Mouse (Mus musculus) spleen, adult 18-20 months (tissue): ENCODE results near the gene Camsap3.
"Not testable (repeated sequence)": the region's sequence is repeated elsewhere in the genome, so short reads cannot be mapped to it uniquely, and the experiment has no call there.

Experiments used
- DNase-seq, 2 experiments: peaks; one replicate each; pipeline ENCODE4 v3.0.0; 2022; ENCODE audit warnings: mixed read lengths in 2 of 2

The Camsap3 gene

DNA sequence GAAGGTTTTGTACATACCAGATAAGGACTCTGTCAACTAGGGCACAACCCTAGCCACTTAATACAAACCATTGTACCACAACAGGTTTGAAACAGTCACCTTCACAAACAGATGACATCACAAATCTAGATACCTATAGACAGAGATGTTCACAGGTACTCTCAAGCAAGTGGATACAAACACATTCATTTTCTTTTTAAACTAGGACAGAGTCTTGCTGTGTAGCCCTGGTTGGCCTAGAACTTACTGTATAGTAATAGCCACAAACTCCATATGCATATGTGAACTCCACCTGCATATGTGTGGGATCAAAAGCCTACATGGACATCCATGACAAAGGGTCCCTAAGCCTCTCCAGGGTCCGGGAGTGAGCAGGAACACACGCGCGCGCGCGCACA lies at the start of gene Camsap3:
Camsap3 (plus strand) TSS at position 301 of the 398 bp plus-strand sequence.
- DNase-seq = no peak

DNA sequence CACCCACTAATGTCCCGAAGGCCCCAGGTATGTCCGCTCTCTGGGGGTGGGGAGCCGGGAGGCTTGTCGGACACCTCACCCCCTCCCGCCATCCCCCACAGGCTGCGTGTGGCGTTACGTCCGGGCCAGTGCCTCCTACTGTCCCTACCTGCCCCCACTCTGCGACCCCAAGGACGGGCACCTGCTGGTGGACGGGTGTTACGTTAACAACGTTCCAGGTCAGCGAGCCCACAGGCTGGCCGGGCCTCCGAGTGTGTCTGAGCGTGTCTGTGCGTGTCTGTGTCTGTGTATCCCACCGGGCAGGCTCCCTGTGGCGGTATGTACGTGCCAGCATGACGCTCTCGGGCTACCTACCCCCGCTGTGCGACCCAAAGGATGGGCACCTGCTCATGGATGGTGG lies 49.4 kb upstream of the Camsap3 start:
- DNase-seq = no peak

DNA sequence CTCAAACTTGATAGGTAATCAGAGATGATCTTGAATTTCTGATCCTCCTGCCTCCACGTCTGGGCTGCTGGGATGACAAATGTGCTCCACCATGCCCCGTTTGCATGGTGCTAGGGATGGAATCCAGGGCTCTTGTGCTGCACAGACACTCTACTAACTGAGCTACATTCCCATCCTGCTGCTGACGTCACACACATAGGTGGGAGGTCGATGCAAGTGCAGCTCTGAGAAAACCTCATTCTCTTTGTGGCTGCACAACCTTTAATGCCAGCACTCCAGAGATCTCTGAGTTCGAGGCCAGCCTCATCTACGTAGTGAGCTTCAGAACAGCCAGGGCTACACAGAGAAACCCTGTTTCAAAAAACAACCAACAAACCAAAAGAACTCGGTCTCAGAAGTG lies 47.9 kb upstream of the Camsap3 start:
- no peak for DNase-seq

GRCm38 (mm10) chr8:3540076-3540475 lies 47.0 kb upstream of the Camsap3 start:
- no peak for DNase-seq

- no peak for DNase-seq
Observed at GRCm38 (mm10) chr8:3546511-3546910, 40.6 kb upstream of the Camsap3 start.

GRCm38 (mm10) chr8:3552240-3552639 lies 34.9 kb upstream of the Camsap3 start:
- DNase-seq = no peak

DNA sequence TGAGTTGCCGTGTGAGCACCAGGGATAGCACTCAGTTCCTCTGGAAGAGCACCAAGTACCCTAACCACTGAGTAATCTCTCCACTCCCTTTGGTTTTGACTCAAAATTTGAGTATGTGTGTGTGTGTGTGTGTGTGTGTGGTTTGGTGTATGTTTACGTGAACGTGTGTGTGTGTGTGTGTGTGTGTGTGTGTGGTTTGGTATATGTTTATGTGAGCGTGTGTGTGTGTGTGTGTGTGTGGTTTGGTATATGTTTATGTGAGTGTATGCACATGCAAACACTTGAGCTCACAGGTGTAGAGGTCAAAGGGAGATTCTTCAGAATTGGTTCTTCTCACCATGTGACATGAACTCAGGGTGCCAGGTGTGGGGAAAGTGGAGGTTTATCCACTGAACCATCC lies 31.0 kb upstream of the Camsap3 start:
- no peak for DNase-seq

- no peak for DNase-seq
Observed at GRCm38 (mm10) chr8:3567641-3568371, 19.3 kb upstream of the Camsap3 start, which contains the start of gene C330021F23Rik. TSS of gene C330021F23Rik (plus strand) at chr8:3567990.

- DNase-seq = no peak
Observed at GRCm38 (mm10) chr8:3568378-3568777, 18.7 kb upstream of the Camsap3 start.

GRCm38 (mm10) chr8:3569784-3570183 lies 17.3 kb upstream of the Camsap3 start:
- DNase-seq = no peak

DNA sequence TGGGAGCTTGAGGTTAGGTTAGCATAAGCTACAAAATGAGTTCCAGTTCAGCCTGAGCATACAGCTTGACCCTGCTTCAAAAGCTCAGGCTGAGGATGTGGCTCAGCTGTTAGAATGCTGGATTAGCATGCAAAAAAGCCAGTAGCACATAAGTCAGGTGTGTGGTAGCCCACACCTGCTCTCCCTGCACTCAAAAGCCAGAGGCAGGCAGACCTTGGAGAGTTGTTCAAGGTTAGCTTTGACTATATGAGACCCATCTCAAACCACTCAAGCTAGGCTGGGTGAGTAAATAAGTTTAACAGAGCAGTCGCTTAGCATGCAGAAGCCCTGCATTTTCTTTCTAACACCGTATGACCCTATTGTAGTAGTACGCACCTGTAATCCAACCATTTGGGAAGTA lies 12.5 kb upstream of the Camsap3 start:
- DNase-seq = no peak

- no peak for DNase-seq
Observed at GRCm38 (mm10) chr8:3576211-3576960, 10.7 kb upstream of the Camsap3 start.

DNA sequence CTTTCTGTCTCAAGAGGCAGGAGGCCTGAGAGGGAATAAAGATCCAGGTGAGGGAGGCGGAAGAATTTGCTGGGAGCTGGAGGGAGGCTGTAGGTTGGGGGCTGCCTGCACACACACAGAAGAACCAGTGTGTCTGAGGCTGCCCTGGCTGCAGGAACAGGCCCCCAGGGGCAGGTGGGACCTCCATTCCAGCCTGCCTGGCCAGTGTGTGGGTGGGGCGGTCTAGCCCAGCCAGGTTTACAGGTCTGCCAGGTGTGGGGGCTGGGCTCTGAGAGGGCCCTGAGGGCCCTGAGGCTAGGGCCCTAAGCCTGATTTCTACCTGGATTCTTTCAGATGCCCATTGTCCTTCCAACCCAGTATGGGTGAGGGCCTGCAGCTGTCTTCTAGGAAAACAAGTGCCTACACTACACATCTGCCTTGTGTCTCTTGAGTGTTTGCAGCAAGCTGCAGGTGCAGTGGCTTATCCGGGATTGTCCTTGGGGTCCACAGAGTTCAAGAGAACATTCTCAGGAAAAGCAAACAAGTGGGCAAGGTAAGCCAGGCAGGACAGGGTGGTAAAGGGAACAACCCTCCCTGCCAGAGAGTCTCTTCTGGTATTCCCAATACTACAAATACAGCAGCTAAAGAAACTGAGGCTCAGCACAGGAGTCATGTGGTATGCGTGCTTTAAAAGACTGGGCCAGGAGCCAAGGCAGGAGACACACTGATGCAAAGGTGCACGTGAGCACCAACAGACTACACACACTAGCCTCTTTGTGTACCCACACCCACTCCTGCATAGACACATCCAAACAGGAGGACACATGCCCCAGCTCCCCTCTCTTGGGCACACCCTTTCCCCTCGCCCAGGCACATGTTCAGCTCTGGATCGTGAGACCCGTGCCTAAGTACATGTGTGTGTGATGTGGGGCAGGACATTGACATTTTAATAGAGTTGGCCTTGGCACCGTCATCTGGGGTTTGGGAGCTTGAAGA lies 7.4 kb upstream of the Camsap3 start:
- no peak for DNase-seq

DNA sequence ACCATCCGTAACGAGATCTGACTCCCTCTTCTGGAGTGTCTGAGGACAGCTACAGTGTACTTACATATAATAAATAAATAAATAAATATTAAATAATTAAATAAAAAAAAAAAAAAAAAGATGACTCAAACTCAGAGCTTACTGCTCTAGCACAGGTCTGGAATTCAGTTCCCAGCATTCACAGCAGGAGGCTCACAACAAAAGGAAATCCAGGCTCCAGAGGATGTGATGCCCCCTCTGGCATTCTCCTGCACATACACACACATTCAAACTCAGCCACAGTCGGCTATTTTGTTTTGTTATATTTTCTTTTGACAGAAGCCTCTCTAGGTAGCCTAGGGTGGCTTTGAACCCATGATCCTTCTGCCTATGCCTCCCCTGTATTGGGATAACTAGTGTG lies 5.1 kb upstream of the Camsap3 start:
- DNase-seq = not testable (repeated sequence)

GRCm38 (mm10) chr8:3586452-3586851 lies 641 bp upstream of the Camsap3 start:
- DNase-seq = no peak

GRCm38 (mm10) chr8:3587391-3588257 lies 531 bp downstream of the Camsap3 start:
- DNase-seq = peak in 1 of 2 experiments; percentile 14

DNA sequence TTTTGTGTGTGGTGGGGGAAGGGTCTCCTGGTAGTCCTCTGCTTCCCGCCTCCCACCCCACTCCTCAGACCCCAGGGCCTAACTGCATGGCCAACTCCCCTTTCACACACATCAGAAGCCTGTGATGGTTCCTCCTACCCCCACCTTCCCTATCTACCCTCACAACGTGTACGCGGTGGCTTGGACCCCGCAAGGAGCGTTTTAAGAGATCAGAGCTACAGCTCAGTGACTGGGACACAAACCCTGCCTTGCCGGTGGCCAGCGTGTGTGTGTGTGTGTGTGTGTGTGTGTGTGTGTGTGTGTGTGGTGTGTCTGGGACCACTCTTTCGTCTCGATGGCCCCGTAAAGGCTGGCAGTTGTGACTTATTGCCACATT lies 1.2 kb downstream of the Camsap3 start:
- no peak for DNase-seq

DNA sequence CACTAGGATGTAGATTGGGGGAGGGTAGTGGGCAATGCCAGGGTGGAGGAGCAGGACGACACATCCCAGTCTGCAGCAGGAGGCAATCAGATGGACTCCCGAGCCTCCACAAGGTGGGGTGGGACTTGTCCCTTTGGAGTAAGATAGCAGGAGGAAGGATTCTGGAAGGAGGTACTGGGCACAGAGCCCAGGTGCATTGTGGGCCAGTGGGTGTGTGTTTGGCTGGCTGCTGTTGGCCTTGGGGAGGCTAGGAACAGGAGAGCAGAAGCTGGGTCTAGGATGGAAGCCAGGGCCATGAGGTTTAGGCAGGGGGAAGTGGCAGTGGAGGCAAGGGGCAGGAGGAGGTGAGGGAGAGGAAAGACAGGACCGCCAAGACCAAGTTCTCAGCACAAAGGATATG lies 6.4 kb downstream of the Camsap3 start:
- DNase-seq = no peak

GRCm38 (mm10) chr8:3594466-3594865 lies 7.4 kb downstream of the Camsap3 start:
- DNase-seq = no peak

DNA sequence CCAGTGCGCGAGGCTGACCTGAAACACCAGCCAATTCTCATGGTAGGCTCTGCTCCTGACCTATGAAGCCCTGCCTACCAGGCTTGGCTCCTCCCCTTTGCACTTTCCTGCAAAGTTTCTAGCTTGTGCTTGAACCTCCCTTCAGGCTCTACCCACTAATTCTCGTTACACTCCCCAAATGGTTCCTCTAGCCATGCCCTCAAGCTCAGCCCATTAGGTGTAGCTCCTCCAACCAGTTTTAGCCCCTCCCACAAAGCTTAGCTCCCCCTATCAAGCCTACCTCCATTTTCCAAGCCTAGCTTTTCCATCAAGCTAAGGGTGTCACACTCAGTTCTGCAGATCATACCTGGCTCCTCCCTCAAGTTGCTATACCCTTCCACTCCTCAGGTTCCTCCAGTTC lies 11.0 kb downstream of the Camsap3 start:
- DNase-seq = no peak

DNA sequence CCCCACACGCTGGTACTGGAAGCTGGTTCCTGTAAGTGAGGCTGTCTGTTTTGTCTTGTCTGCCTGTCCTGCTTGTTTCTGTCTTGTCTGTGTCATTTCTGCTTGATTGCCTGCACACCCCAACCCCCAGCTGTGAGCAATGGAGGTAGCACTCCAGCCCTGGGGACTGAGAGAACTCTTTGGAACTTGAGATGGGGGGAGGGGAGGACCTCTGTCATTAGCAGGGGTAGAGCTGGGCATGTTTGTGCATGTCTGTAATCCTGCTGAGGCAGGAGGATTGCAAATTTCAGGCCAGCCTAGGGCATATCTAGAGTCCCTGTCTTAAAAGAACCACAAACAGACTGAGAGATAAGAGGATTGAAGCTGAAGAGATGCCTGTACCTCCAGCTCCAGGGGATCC lies 12.1 kb downstream of the Camsap3 start:
- DNase-seq = no peak

DNA sequence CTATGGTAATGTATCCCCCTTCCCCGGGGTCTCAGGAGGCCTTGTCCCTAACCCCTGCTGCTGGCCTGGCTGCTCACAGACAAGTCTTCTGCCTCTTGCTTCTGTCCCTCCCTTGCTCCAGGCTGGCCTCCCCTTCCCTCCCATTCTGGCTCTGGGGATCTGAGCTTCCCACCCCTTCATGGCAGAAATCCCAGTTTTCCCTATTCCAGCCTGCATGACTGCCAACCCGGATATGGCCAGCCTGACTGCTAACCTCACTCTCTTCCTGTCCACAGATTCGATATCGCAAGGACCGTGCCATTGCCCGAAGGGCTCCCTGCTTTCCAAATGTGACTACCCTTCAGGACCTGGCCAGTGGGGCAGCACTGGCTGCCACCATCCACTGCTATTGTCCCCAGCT lies 13.3 kb downstream of the Camsap3 start:
- DNase-seq = no peak
